Mouse (Mus musculus) forebrain, embryonic 14.5 days (tissue): ENCODE measurements at regions not wholly inside any gene's neighbourhood (a gene's known extent, or its start where the extent isn't known, plus 50 kb on each side); places are given as distances from the start of the nearest gene placed in this dataset.

Source experiments
- ATAC-seq: fragments of 200-750 bp; cut with Nextera tagmentation; 2 replicates; pipeline ENCODE4 v1.8.0; 2017; ENCODE audit warnings: mild to moderate bottlenecking, moderate library complexity
- DNase-seq: peaks from one replicate; pipeline ENCODE4 v3.0.0-alpha.2; 2015; ENCODE audit warnings: low spot score
- H3K27ac ChIP-seq: fragments of 300-500 bp; sonication (generic); 2 replicates; pipeline ENCODE4 v1.5.1; 2014; ENCODE audit warnings: low read depth, mild to moderate bottlenecking, control low read depth, low read length, moderate library complexity
- H3K27me3 ChIP-seq: fragments of 300-500 bp; sonication (generic); replicated peaks from 2 replicates; pipeline ENCODE4 v1.6.1; 2014; ENCODE audit warnings: low read length, control low read depth, mixed read lengths; ENCODE audit not compliant: control insufficient read depth, insufficient read depth
- H3K36me3 ChIP-seq: fragments of 300-500 bp; sonication (generic); 2 replicates; pipeline ENCODE4 v1.6.1; 2014; ENCODE audit warnings: low read length, control low read depth; ENCODE audit not compliant: control insufficient read depth, insufficient read depth
- H3K4me1 ChIP-seq: fragments of 300-500 bp; sonication (generic); 2 replicates; pipeline ENCODE4 v1.6.1; 2014; ENCODE audit warnings: antibody characterized with exemption, low read length, control low read depth; ENCODE audit not compliant: control insufficient read depth, insufficient read depth
- H3K4me2 ChIP-seq: fragments of 300-500 bp; sonication (generic); 2 replicates; pipeline ENCODE4 v1.6.1; 2014; ENCODE audit warnings: mild to moderate bottlenecking, control low read depth, low read length
- H3K4me3 ChIP-seq: fragments of 300-500 bp; sonication (generic); 2 replicates; pipeline ENCODE4 v1.5.1; 2014; ENCODE audit warnings: low read depth, low read length, control low read depth
- H3K9ac ChIP-seq: fragments of 300-500 bp; sonication (generic); 2 replicates; pipeline ENCODE4 v1.6.1; 2014; ENCODE audit warnings: mild to moderate bottlenecking, low read length, control low read depth, moderate library complexity
- H3K9me3 ChIP-seq: fragments of 300-500 bp; sonication (generic); replicated peaks from 2 replicates; pipeline ENCODE4 v1.6.1; 2016; ENCODE audit warnings: low read length, control low read depth, mixed read lengths; ENCODE audit not compliant: control insufficient read depth
- WGBS: fragments of 180-500 bp; shearing (Covaris S2); extraction: QIAGEN DNeasy Blood & Tissue Kit; methylation state at CpG from one replicate; pipeline ENCODE4 v1.1.7; 2014; 5-methylcytosine and 5-hydroxymethylcytosine counted together

DNA sequence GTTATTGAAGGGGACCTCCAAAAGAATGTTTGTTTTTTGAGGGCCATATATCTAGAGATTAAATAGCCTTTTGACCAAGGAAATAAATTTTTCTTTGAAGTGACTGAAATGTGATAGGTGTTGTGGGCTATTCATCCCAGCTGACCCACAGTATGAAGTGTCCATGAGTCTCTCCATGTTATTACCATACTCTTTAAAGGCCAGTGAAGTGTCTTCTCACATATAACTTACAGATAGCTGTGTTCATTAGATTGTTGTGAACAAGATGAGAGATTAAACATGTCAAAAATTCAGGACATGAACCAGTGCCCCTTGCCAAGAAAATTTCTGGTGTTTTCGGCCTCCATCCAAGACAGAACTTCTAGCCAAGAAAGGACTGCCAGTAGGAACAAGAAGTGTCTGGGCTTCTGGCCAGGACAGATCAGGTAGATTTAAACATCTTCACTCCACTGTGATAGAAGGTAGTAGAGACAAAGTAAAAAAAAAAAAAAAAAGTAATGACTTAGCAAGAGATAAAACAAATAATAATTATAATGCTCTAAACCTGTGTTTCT is 67.2 kb upstream of the Reg3b start:
- ATAC-seq: no peak
- H3K9ac ChIP-seq: no peak overlapping the region
- no peak for DNase-seq
- no peaks in the 10 kb centered on the region for H3K36me3 ChIP-seq
- no peak overlapping the region for H3K4me3 ChIP-seq
- 87% methylated on average over 1 of the region's 1 CpGs for WGBS
- no peaks in the 10 kb centered on the region for H3K9me3 ChIP-seq
- H3K4me1 ChIP-seq: no peaks in the 10 kb centered on the region
- no peak overlapping the region for H3K27ac ChIP-seq
- H3K27me3 ChIP-seq: no peaks in the 10 kb centered on the region
- no peak overlapping the region for H3K4me2 ChIP-seq
